Mouse (Mus musculus) mesoderm, embryonic 11.5 days (tissue): ENCODE data around the gene Wdr90.
"Not testable (repeated sequence)": the region's sequence is repeated elsewhere in the genome, so short reads cannot be mapped to it uniquely, and the experiment has no call there.

Experiments used
- DNase-seq: peaks from one replicate; pipeline ENCODE4 v3.0.0-alpha.2; 2012; ENCODE audit warnings: low read depth, low spot score

The Wdr90 gene

GRCm38 (mm10) chr17:25807452-25807851, 53.8 kb downstream of the Wdr90 start:
- not testable (repeated sequence) for DNase-seq

- DNase-seq, result no peak
Measured at GRCm38 (mm10) chr17:25806507-25806906, 54.8 kb downstream of the Wdr90 start.

GRCm38 (mm10) chr17:25802825-25803517, 58.3 kb downstream of the Wdr90 start:
- peak; percentile 91 for DNase-seq

GRCm38 (mm10) chr17:25801029-25801428, 60.3 kb downstream of the Wdr90 start:
- peak; percentile 80 for DNase-seq

GRCm38 (mm10) chr17:25796951-25797369, 64.3 kb downstream of the Wdr90 start, which contains the start of gene Metrn:
TSS of gene Metrn (minus strand) at chr17:25797136.
- peak; percentile 92 for DNase-seq

GRCm38 (mm10) chr17:25796211-25796771, 65.0 kb downstream of the Wdr90 start:
- DNase-seq, result no peak

- peak; percentile 88 for DNase-seq
Measured at GRCm38 (mm10) chr17:25795609-25796092, 65.7 kb downstream of the Wdr90 start, which contains the start of gene AC134908.4. TSS of gene AC134908.4 (minus strand) at chr17:25795659.

- DNase-seq, result no peak
Measured at GRCm38 (mm10) chr17:25794998-25795397, 66.3 kb downstream of the Wdr90 start.
